Mouse (Mus musculus) erythroblast, embryonic 14.5 days (primary cell): ENCODE data around the gene BC048562. TPM values are rescaled to one million over a fixed set of nuclear protein-coding genes. Genes with fewer than 3 reads are reported as not detected.

Source experiments
- H3K27me3 ChIP-seq: 2 replicates; pipeline ENCODE4 v1.6.1; 2012; ENCODE audit warnings: inconsistent platforms; ENCODE audit not compliant: control insufficient read depth
- H3K36me3 ChIP-seq: 2 replicates; pipeline ENCODE4 v1.6.1; 2012; ENCODE audit warnings: mild to moderate bottlenecking, inconsistent platforms; ENCODE audit not compliant: control insufficient read depth
- H3K4me1 ChIP-seq: 2 replicates; pipeline ENCODE4 v1.6.1; 2012; ENCODE audit warnings: inconsistent platforms; ENCODE audit not compliant: control insufficient read depth
- H3K4me3 ChIP-seq: replicated peaks from 2 replicates; pipeline ENCODE3; 2012; ENCODE audit warnings: moderate library complexity, mild to moderate bottlenecking, inconsistent platforms
- H3K9me3 ChIP-seq: 2 replicates; pipeline ENCODE4 v1.6.1; 2012; ENCODE audit warnings: low read length, inconsistent platforms, mixed read lengths; ENCODE audit not compliant: control insufficient read depth
- GATA1 ChIP-seq: IDR thresholded peaks from 2 replicates; pipeline ENCODE4 v1.6.1; 2012; ENCODE audit warnings: low read length, inconsistent platforms, mixed read lengths
- TAL1 ChIP-seq: IDR thresholded peaks from 3 replicates; pipeline ENCODE4 v1.6.1; 2012; ENCODE audit warnings: low read length, inconsistent platforms, mixed read lengths
- polyA plus RNA-seq: library from polyadenylated mRNA; stranded (reverse); fragments of >175 nt; gene quantifications from 2 replicates; pipeline ENCODE4 v1.2.3, GENCODE M21; 2012

Gene BC048562
- polyA plus RNA-seq, 1 experiment = not detected

- H3K4me3 ChIP-seq = no peak overlapping the region
- TF ChIP-seq TAL1 (no peak), GATA1 (no peak)
- H3K36me3 ChIP-seq = peaks cover 12% of the 10 kb centered on the region; the same call in 1 of the 2 replicates
- H3K27me3 ChIP-seq = peaks cover 25% of the 10 kb centered on the region
- H3K4me1 ChIP-seq = peaks cover 17% of the 10 kb centered on the region
- no peaks in the 10 kb centered on the region for H3K9me3 ChIP-seq
Measured at GRCm38 (mm10) chr9:108480813-108481519, 44.7 kb downstream of the BC048562 start.

- no peak for TF ChIP-seq TAL1
- TF ChIP-seq GATA1 = no peak
- Histone ChIP-seq H3K9me3 (no peaks in the 10 kb centered on the region), H3K4me1 (peaks cover 17% of the 10 kb centered on the region), H3K27me3 (peaks cover 25% of the 10 kb centered on the region), H3K36me3 (peaks cover 13% of the 10 kb centered on the region; the same call in 1 of the 2 replicates), H3K4me3 (no peak overlapping the region)
Measured at GRCm38 (mm10) chr9:108481520-108482210, 45.4 kb downstream of the BC048562 start.

GRCm38 (mm10) chr9:108483051-108483790 is 46.9 kb downstream of the BC048562 start:
- no peak for TF ChIP-seq GATA1
- TF ChIP-seq TAL1 = no peak
- no peak overlapping the region for H3K4me3 ChIP-seq
- H3K36me3 ChIP-seq = peaks cover 19% of the 10 kb centered on the region
- no peaks in the 10 kb centered on the region for H3K9me3 ChIP-seq
- peaks cover 17% of the 10 kb centered on the region for H3K4me1 ChIP-seq
- H3K27me3 ChIP-seq = peaks cover 18% of the 10 kb centered on the region

- H3K27me3 ChIP-seq = peaks cover 11% of the 10 kb centered on the region
Measured at GRCm38 (mm10) chr9:108484021-108484420, 47.7 kb downstream of the BC048562 start.

GRCm38 (mm10) chr9:108485301-108485875 is 49.1 kb downstream of the BC048562 start:
- Histone ChIP-seq H3K9me3 (no peaks in the 10 kb centered on the region), H3K4me1 (peaks cover 9% of the 10 kb centered on the region), H3K36me3 (peaks cover 24% of the 10 kb centered on the region), H3K27me3 (no peaks in the 10 kb centered on the region; the same call in 1 of the 2 replicates), H3K4me3 (no peak overlapping the region)
- TF ChIP-seq TAL1 = no peak

More at GRCm38 (mm10) chr9:108484021-108484420, 47.7 kb downstream of the BC048562 start:
- TF ChIP-seq GATA1 (no peak), TAL1 (no peak)
- Histone ChIP-seq H3K4me3 (no peak overlapping the region), H3K4me1 (peaks cover 12% of the 10 kb centered on the region), H3K9me3 (no peaks in the 10 kb centered on the region), H3K36me3 (peaks cover 24% of the 10 kb centered on the region)

- Histone ChIP-seq H3K36me3 (peaks cover 25% of the 10 kb centered on the region), H3K9me3 (no peaks in the 10 kb centered on the region), H3K27me3 (no peaks in the 10 kb centered on the region; the same call in 1 of the 2 replicates), H3K4me1 (peaks cover 17% of the 10 kb centered on the region), H3K4me3 (no peak overlapping the region)
- TF ChIP-seq TAL1 = no peak
- TF ChIP-seq GATA1 = no peak
Measured at GRCm38 (mm10) chr9:108486973-108487530, 50.8 kb downstream of the BC048562 start.

GRCm38 (mm10) chr9:108488403-108488802 is 52.1 kb downstream of the BC048562 start:
- Histone ChIP-seq H3K27me3 (no peaks in the 10 kb centered on the region; the same call in 1 of the 2 replicates), H3K4me3 (no peak overlapping the region), H3K9me3 (no peaks in the 10 kb centered on the region), H3K36me3 (peaks cover 37% of the 10 kb centered on the region), H3K4me1 (peaks cover 27% of the 10 kb centered on the region)
- no peak for TF ChIP-seq TAL1

- Histone ChIP-seq H3K27me3 (no peaks in the 10 kb centered on the region), H3K4me3 (no peak overlapping the region), H3K36me3 (peaks cover 41% of the 10 kb centered on the region), H3K9me3 (no peaks in the 10 kb centered on the region), H3K4me1 (peaks cover 27% of the 10 kb centered on the region)
- no peak for TF ChIP-seq TAL1
- no peak for TF ChIP-seq GATA1
Measured at GRCm38 (mm10) chr9:108489215-108489614, 52.9 kb downstream of the BC048562 start.
